Mouse (Mus musculus): Measurements from ENCODE around the gene Gkap1. TPM values are rescaled to one million over a fixed set of nuclear protein-coding genes. Genes with fewer than 3 reads are reported as not detected.

The Gkap1 gene
- total and polyA plus RNA-seq, 3 experiments: 26.7 to 34.1 TPM; not detected in 1

DNA sequence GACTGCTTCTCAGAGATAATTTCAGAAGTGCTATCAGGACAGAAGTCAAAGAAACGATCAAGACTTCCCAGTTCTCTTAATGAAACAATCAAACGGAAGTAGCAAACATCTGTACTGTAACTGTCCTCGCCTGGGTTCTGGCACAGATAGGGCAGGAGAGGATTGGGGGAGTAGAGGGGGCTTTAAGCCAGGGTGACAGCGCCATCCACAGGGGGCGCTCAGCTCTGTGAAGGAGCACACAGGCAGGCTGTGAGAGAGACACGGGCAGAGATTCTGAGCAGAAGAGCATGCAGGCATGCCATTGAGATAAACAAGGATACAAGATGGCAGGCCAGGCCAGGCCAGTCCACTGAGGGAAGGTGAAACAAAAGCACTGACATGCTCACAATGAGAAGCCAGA lies 39.5 kb upstream of the Gkap1 start:
- Histone ChIP-seq H3K79me2 (ENCODE audit: control insufficient read depth, insufficient read depth, low read length, poor library complexity) (no peaks in the 10 kb centered on the region), H3K27ac (ENCODE audit: control insufficient read depth, low read depth, low read length) (peak overlapping the region; percentile 25; the same call in 1 of the 2 replicates), H3K4me3 (ENCODE audit: control insufficient read depth in 1 of 2, insufficient read depth in 1 of 2, low read depth in 2 of 2, low read length in 2 of 2) (no peak overlapping the region), H3K27me3 (ENCODE audit: control insufficient read depth in 1 of 2, insufficient read depth in 2 of 2, low read length in 2 of 2) (no peaks in the 10 kb centered on the region), H3K9me3 (replicated peaks; ENCODE audit: insufficient read depth, low read length) (no peaks in the 10 kb centered on the region), H3K4me1 (ENCODE audit: control insufficient read depth in 1 of 2, insufficient read depth in 2 of 2, low read length in 2 of 2) (peaks cover 14 to 18% of the 10 kb centered on the region in 2 experiments), H3K9ac (ENCODE audit: control insufficient read depth, low read depth, low read length, poor library complexity, severe bottlenecking) (no peak overlapping the region), H3K36me3 (ENCODE audit: control insufficient read depth in 1 of 2, insufficient read depth in 2 of 2, low read length in 2 of 2) (peaks cover 0 to 21% of the 10 kb centered on the region in 2 experiments; a peak in 2 of 4 replicates)
- TF ChIP-seq NRF1 (IDR thresholded peaks at IDR 0.05; ENCODE audit: insufficient read depth, low read depth, low read length, poor library complexity, severe bottlenecking): no peak
- TF ChIP-seq POLR2A (IDR thresholded peaks at IDR 0.05; ENCODE audit: control insufficient read depth in 1 of 2, insufficient read depth in 1 of 2, low read depth in 1 of 2, low read length in 2 of 2, poor library complexity in 1 of 2): no peak
- TF ChIP-seq ZKSCAN1 (IDR thresholded peaks at IDR 0.05; ENCODE audit: low read depth, low read length): no peak
- TF ChIP-seq NELFE (IDR thresholded peaks at IDR 0.05; ENCODE audit: low read depth, low read length): no peak
- peak; percentile 90 for TF ChIP-seq MYB (IDR thresholded peaks at IDR 0.05; ENCODE audit: low read depth, low read length)
- TF ChIP-seq MAFK (IDR thresholded peaks at IDR 0.05; ENCODE audit: borderline replicate concordance, low read depth, low read length): no peak
- peak; percentile 92 for TF ChIP-seq GATA1 (IDR thresholded peaks at IDR 0.05; ENCODE audit: low read depth, low read length)
- peak; percentile 84 for TF ChIP-seq SIN3A (IDR thresholded peaks at IDR 0.05; ENCODE audit: low read length)
- no peak for TF ChIP-seq USF2 (IDR thresholded peaks at IDR 0.05; ENCODE audit: borderline replicate concordance in 1 of 2, insufficient read depth in 1 of 2, low read depth in 1 of 2, low read length in 2 of 2)
- peak; percentile 93 for TF ChIP-seq TCF12 (IDR thresholded peaks at IDR 0.05; ENCODE audit: low read depth, low read length)
- TF ChIP-seq MXI1 (IDR thresholded peaks at IDR 0.05; ENCODE audit: low read depth, low read length): peak; percentile 51; the same call in 1 of the 2 replicates
- TF ChIP-seq SMC3 (IDR thresholded peaks at IDR 0.05; ENCODE audit: low read depth, low read length): peak; percentile 54
- TF ChIP-seq MEF2A (IDR thresholded peaks at IDR 0.05; ENCODE audit: extremely low read depth, insufficient replicate concordance, low read depth, low read length, poor library complexity, severe bottlenecking): no peak
- no peak for TF ChIP-seq TBP (IDR thresholded peaks at IDR 0.05; ENCODE audit: low read depth, low read length)
- TF ChIP-seq MAX (IDR thresholded peaks at IDR 0.05; ENCODE audit: low read length): 0 out of 2 replicates have a peak, but pooled peaks have one; percentile 18
- no peak for TF ChIP-seq MAZ (IDR thresholded peaks at IDR 0.05; ENCODE audit: low read depth, low read length)
- TF ChIP-seq MYC (IDR thresholded peaks at IDR 0.05; ENCODE audit: low read depth, low read length): no peak
- peak; percentile 48 for TF ChIP-seq RAD21 (IDR thresholded peaks at IDR 0.05; ENCODE audit: low read depth, low read length)
- TF ChIP-seq POLR2AphosphoS5 (IDR thresholded peaks at IDR 0.05; ENCODE audit: borderline replicate concordance, low read depth, low read length): no peak
- peak; percentile 32; the same call in 1 of the 2 replicates for TF ChIP-seq HCFC1 (IDR thresholded peaks at IDR 0.05; ENCODE audit: low read depth, low read length)
- peak; percentile 82 for TF ChIP-seq TAL1 (IDR thresholded peaks at IDR 0.05; ENCODE audit: low read length)
- TF ChIP-seq ELF1 (IDR thresholded peaks at IDR 0.05; ENCODE audit: low read depth, low read length): 0 out of 2 replicates have a peak, but pooled peaks have one; percentile 8
- no peak for TF ChIP-seq GABPA (IDR thresholded peaks at IDR 0.05; ENCODE audit: low read depth, low read length)
- no peak for TF ChIP-seq ZC3H11A (IDR thresholded peaks at IDR 0.05; ENCODE audit: low read depth, low read length)
- TF ChIP-seq RCOR1 (IDR thresholded peaks at IDR 0.05; ENCODE audit: low read depth, low read length): peak; percentile 75
- no peak for TF ChIP-seq ZMIZ1 (IDR thresholded peaks at IDR 0.05; ENCODE audit: low read depth, low read length)
- no peak for TF ChIP-seq POLR2AphosphoS2 (IDR thresholded peaks at IDR 0.05; ENCODE audit: low read length)
- no peak for TF ChIP-seq UBTF (IDR thresholded peaks at IDR 0.05; ENCODE audit: borderline replicate concordance, insufficient read depth, low read depth, low read length)
- no peak for TF ChIP-seq CHD1 (IDR thresholded peaks at IDR 0.05; ENCODE audit: low read depth, low read length)
- TF ChIP-seq CTCF (IDR thresholded peaks at IDR 0.05 in 2 of 3, conservative IDR thresholded peaks at IDR 0.05 in 1 of 3; ENCODE audit: control insufficient read depth in 1 of 3, insufficient read depth in 1 of 3, low read depth in 2 of 3, low read length in 3 of 3, poor library complexity in 1 of 3, severe bottlenecking in 1 of 3): peak; percentile 51 to 77 (median 67)
- peak; percentile 96 for TF ChIP-seq ETS1 (IDR thresholded peaks at IDR 0.05; ENCODE audit: low read depth, low read length)
- TF ChIP-seq EP300 (IDR thresholded peaks at IDR 0.05; ENCODE audit: low read depth in 1 of 2, low read length in 2 of 2): peak; percentile 95 to 98
- peak; percentile 88 for DNase-seq (ENCODE audit: low read depth, low spot score)
